Mouse (Mus musculus) forebrain, embryonic 13.5 days (tissue): ENCODE results near the gene Tnfaip3. TPM values are rescaled to one million over a fixed set of nuclear protein-coding genes. Genes with fewer than 3 reads are reported as not detected.

Experiments used
- ATAC-seq: fragments of 200-750 bp; cut with Nextera tagmentation; 2 replicates; pipeline ENCODE4 v1.8.0; 2017
- H3K27ac ChIP-seq: fragments of 300-500 bp; sonication (generic); 2 replicates; pipeline ENCODE4 v1.5.1; 2015; ENCODE audit warnings: inconsistent platforms, mild to moderate bottlenecking, moderate library complexity
- H3K27me3 ChIP-seq: fragments of 300-500 bp; sonication (generic); 2 replicates; pipeline ENCODE4 v1.6.1; 2015; ENCODE audit warnings: mild to moderate bottlenecking, inconsistent platforms
- H3K36me3 ChIP-seq: fragments of 300-500 bp; sonication (generic); 2 replicates; pipeline ENCODE4 v1.6.1; 2015; ENCODE audit warnings: mild to moderate bottlenecking, inconsistent platforms; ENCODE audit not compliant: poor library complexity, severe bottlenecking
- H3K4me1 ChIP-seq: fragments of 300-500 bp; sonication (generic); 2 replicates; pipeline ENCODE4 v1.6.1; 2015; ENCODE audit warnings: inconsistent platforms
- H3K4me2 ChIP-seq: fragments of 300-500 bp; sonication (generic); 2 replicates; pipeline ENCODE4 v1.6.1; 2015; ENCODE audit warnings: inconsistent platforms, mild to moderate bottlenecking, moderate library complexity
- H3K4me3 ChIP-seq: fragments of 300-500 bp; sonication (generic); 2 replicates; pipeline ENCODE4 v1.5.1; 2015; ENCODE audit warnings: mild to moderate bottlenecking, inconsistent platforms
- H3K9ac ChIP-seq: fragments of 300-500 bp; sonication (generic); 2 replicates; pipeline ENCODE4 v1.6.1; 2015; ENCODE audit warnings: mild to moderate bottlenecking, inconsistent platforms
- H3K9me3 ChIP-seq: fragments of 300-500 bp; sonication (generic); replicated peaks from 2 replicates; pipeline ENCODE4 v1.6.1; 2016; ENCODE audit warnings: inconsistent platforms
- WGBS: fragments of 180-500 bp; shearing (Covaris S2); methylation state at CpG from one replicate; pipeline ENCODE4 v1.1.7; 2015; 5-methylcytosine and 5-hydroxymethylcytosine counted together
- polyA plus RNA-seq: library from polyadenylated mRNA; unstranded; fragments of >200 nt; fragmentation: Nextera tagmentation; extraction: Ambion mirVana; gene quantifications from 2 replicates; pipeline ENCODE4 v1.2.1, GENCODE M21; 2015

Tnfaip3 gene
- polyA plus RNA-seq, 1 experiment from 2014 or later: 1.3 TPM

DNA sequence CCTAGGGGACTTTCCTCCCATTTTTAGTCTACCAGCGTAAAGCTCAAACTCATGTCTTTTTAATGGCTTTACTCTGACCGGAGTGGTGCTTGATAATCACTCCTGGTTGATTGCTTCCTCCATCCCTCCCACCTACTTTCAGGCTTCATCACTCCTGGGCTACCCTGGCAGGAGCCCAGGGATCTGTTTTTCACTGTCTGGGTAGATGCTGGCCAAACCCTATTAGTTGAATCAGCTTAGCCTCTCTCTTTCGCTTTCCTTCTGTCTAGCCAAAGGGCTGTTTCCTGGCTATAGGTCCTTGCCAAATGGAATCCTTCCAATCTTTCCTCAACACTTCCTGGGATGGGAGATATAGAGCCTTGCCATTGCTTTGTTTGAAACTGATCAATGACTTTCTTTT, 19.3 kb upstream of the Tnfaip3 start:
- Histone ChIP-seq H3K27me3 (no peaks in the 10 kb centered on the region), H3K4me1 (no peaks in the 10 kb centered on the region), H3K27ac (no peak overlapping the region), H3K9me3 (no peaks in the 10 kb centered on the region), H3K4me2 (no peak overlapping the region), H3K4me3 (no peak overlapping the region), H3K9ac (no peak overlapping the region), H3K36me3 (no peaks in the 10 kb centered on the region)
- ATAC-seq: peak; percentile 53; the same call in 1 of the 2 replicates
- 85% methylated on average over 3 of the region's 3 CpGs for WGBS

DNA sequence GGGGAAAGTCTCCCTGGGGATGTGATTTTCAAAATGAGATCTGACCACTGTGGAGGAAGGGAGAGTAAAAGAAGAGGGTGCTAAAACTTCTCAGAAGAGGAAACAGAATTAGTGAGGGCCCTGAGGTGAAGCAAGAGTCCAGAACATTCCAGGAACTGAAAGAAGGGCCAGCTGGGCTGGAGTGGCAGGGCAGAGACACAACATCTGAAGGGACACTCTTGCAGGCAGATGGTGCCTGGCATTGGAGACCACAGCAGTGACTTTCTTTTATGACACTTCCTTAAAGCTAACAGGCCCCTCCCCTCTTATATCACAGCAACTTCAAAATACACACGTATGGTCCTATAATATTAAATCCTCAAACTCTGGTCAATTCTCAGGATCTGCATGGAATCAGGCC, 18.2 kb upstream of the Tnfaip3 start:
- Histone ChIP-seq H3K4me3 (no peak overlapping the region), H3K4me1 (no peaks in the 10 kb centered on the region), H3K4me2 (no peak overlapping the region), H3K27me3 (no peaks in the 10 kb centered on the region), H3K36me3 (no peaks in the 10 kb centered on the region), H3K27ac (no peak overlapping the region), H3K9me3 (no peaks in the 10 kb centered on the region), H3K9ac (no peak overlapping the region)
- 83% methylated on average over 1 of the region's 1 CpGs for WGBS
- ATAC-seq: no peak

DNA sequence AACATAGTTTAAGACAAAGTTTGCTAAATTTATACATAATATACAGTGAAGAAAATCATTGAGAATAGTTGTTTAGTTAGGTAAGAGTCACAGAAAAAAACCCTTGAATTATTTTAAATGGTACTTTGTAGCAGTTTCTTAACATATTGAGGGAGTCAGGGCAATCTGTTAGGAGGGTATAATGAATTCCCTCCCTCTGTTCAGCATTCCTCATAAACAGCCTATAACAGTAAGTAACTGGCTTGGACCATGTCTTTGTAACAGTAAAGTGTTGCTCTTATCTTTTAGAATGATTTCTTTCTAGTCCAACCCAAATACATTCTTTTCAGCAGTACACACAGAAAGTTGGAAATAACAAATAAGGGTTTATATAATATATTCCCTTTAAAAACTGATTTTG, 16.4 kb upstream of the Tnfaip3 start:
- no peaks in the 10 kb centered on the region for H3K36me3 ChIP-seq
- no peak overlapping the region for H3K4me3 ChIP-seq
- no peak overlapping the region for H3K9ac ChIP-seq
- no peaks in the 10 kb centered on the region for H3K4me1 ChIP-seq
- H3K27ac ChIP-seq: no peak overlapping the region
- no peak overlapping the region for H3K4me2 ChIP-seq
- no peak for ATAC-seq
- no peaks in the 10 kb centered on the region for H3K9me3 ChIP-seq
- no peaks in the 10 kb centered on the region for H3K27me3 ChIP-seq

DNA sequence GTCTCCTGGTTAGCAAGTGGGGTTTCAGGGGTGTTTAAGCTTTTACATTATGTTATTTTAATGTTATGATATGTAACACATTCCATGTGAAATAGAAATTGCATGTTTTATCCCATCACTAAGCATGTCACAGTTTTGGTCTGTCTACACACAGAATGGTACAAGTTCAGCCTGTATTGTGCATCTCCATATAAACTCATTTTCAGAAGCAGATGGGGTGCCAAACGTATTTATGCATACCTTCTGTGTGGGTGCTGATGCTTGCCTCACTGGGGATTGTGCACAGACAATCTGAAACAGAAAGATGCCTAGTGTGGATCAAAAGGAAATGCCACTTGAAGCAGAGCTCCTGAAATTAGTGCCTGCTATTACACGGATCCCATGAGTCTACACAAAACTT, 15.2 kb upstream of the Tnfaip3 start:
- no peak overlapping the region for H3K27ac ChIP-seq
- H3K4me1 ChIP-seq: no peaks in the 10 kb centered on the region
- H3K4me2 ChIP-seq: no peak overlapping the region
- no peak overlapping the region for H3K4me3 ChIP-seq
- no peak overlapping the region for H3K9ac ChIP-seq
- 72% methylated on average over 2 of the region's 2 CpGs for WGBS
- no peaks in the 10 kb centered on the region for H3K27me3 ChIP-seq
- H3K9me3 ChIP-seq: no peaks in the 10 kb centered on the region
- ATAC-seq: peak; percentile 75; the same call in 1 of the 2 replicates
- no peaks in the 10 kb centered on the region for H3K36me3 ChIP-seq

DNA sequence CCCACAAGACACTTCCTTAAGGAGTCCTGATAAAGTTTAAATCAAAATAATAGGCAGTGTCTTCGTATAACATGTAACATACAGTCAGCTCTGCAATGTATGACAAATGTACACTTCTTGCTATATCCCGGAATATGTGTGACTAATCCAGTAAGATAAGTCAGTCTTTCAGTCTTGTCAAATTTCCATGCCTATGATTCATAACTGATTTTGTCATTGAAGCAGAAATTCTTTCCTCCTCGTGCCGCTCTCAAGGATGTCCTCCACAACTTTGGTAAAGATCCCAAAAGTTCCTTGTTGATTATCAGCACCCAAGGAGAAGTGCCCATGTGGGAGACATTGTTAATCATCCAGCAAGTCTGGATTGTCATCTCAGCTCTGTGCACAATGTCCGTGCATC, 11.3 kb upstream of the Tnfaip3 start:
- H3K4me1 ChIP-seq: no peaks in the 10 kb centered on the region
- no peak for ATAC-seq
- no peak overlapping the region for H3K27ac ChIP-seq
- H3K4me3 ChIP-seq: no peak overlapping the region
- no peaks in the 10 kb centered on the region for H3K36me3 ChIP-seq
- 92% methylated on average over 5 of the region's 5 CpGs for WGBS
- no peak overlapping the region for H3K4me2 ChIP-seq
- no peaks in the 10 kb centered on the region for H3K27me3 ChIP-seq
- H3K9ac ChIP-seq: no peak overlapping the region
- no peaks in the 10 kb centered on the region for H3K9me3 ChIP-seq

DNA sequence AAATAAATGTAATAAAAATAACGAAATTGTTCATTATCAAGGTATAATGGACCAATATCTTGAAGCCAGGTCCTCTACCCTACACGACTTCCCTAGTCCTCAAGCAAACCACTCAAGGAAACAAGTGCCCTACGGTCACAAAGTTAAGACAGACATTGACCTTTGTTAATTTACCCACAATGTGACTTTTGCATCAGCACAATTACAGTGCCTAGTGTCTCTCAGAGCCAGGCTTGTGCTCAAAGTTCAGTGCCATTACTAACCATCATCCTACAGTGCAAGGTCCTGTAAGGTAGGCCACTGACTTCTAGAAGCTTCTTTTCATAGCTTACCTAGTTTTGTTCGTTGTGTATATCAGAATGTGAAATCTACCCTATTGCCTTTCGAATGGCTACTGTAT, 8.9 kb upstream of the Tnfaip3 start:
- H3K9me3 ChIP-seq: no peaks in the 10 kb centered on the region
- H3K4me3 ChIP-seq: no peak overlapping the region
- no peaks in the 10 kb centered on the region for H3K4me1 ChIP-seq
- ATAC-seq: no peak
- no peak overlapping the region for H3K4me2 ChIP-seq
- H3K27me3 ChIP-seq: no peaks in the 10 kb centered on the region
- WGBS: 89% methylated on average over 5 of the region's 5 CpGs
- H3K27ac ChIP-seq: no peak overlapping the region
- H3K9ac ChIP-seq: no peak overlapping the region
- H3K36me3 ChIP-seq: no peaks in the 10 kb centered on the region

DNA sequence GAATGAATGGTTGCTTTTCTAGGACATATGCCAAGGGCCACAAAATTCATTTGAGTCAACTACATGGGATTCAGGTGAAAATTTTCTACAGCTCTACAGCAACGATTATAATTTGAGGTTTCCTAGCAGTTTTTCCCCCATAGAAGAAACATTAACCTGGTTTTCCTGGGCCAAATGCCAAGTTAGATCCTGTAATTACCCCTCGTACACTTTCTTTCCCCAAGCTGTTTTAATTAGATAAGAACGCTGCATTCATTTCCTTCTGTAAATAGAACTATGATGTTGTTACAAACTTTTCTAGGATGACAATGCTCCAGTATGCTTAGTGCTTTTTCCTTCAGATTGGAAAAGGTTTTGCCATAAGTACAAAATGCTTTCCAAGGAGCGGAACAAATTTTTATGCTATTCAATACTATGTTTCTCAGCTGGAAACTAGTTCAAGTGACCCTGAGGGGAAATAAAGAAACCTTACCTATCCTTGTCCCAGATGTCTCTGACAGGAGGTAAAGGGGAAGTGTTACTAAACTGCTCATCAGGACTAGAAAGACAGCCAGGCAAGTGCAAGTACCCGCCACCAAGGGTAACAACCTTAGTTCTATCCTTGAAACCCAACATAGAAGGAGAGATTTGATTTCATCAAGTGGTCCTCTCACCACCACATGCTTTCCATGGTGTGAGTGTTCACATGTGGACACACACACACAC, 8.3 kb upstream of the Tnfaip3 start:
- no peaks in the 10 kb centered on the region for H3K4me1 ChIP-seq
- no peak for ATAC-seq
- H3K9me3 ChIP-seq: no peaks in the 10 kb centered on the region
- H3K36me3 ChIP-seq: no peaks in the 10 kb centered on the region
- no peaks in the 10 kb centered on the region for H3K27me3 ChIP-seq
- WGBS: 69% methylated on average over 5 of the region's 5 CpGs
- no peak overlapping the region for H3K9ac ChIP-seq
- H3K4me3 ChIP-seq: no peak overlapping the region
- no peak overlapping the region for H3K27ac ChIP-seq
- no peak overlapping the region for H3K4me2 ChIP-seq

DNA sequence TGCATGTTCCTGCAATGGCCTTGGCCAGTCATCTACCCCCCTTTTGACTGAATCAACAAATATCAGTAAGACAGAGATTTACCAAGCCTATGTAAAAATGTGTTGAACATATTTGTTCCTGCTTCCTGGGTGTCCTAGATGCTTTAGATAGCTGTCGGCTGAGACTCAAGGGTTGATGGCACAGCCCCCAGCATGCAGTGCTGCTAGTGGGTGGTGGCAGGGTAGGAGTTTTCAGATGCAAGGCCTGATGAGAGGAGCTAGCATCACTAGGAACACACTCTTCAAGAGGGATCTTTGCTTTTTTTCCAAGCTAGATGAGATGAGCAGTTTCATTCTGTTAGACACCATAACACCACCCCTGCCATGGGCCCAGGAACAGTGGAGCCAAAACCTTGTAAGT, 6.8 kb upstream of the Tnfaip3 start:
- 0 out of 2 replicates have a peak, but pooled peaks cover 3% of the 10 kb centered on the region for H3K27me3 ChIP-seq
- no peak overlapping the region for H3K4me2 ChIP-seq
- no peak overlapping the region for H3K4me3 ChIP-seq
- no peak overlapping the region for H3K9ac ChIP-seq
- H3K36me3 ChIP-seq: no peaks in the 10 kb centered on the region
- no peak for ATAC-seq
- H3K27ac ChIP-seq: no peak overlapping the region
- H3K4me1 ChIP-seq: no peaks in the 10 kb centered on the region
- 97% methylated on average over 1 of the region's 1 CpGs for WGBS
- H3K9me3 ChIP-seq: no peaks in the 10 kb centered on the region

DNA sequence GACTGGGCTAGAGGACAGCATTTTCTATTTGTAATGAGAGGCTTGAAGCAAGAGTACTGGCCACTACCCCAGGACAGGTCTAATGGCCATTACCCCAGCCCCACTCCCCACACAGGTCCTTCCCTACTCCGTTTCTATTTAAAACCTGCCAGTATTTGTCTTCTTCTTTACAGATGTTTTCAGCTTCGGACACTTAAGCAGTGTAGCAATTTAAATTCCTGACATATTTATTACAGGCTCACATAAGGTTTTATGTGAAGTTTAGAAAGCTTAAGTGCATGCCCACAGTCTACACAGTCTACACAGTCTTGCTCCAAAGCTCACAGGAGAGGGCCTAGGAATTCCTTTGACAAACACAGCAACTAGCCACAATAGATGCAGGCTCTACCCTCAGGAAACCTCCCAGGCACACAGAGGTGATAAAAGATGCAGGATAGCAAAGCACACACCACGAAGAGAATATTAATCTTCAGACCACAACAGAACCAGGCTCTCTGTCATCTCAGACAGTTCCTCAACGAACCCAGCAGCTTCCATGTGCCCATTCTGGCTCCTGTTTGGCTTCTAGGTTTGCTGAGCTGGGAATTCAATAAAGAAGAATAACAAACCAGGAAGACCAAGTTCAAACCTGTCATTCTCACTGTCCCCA, 1.5 kb upstream of the Tnfaip3 start:
- Histone ChIP-seq H3K27ac (no peak overlapping the region), H3K36me3 (no peaks in the 10 kb centered on the region), H3K4me3 (no peak overlapping the region), H3K9ac (no peak overlapping the region), H3K4me2 (no peak overlapping the region), H3K27me3 (0 out of 2 replicates have a peak, but pooled peaks cover 12% of the 10 kb centered on the region), H3K4me1 (peaks cover 11% of the 10 kb centered on the region; the same call in 1 of the 2 replicates), H3K9me3 (no peaks in the 10 kb centered on the region)
- no peak for ATAC-seq
- WGBS: 76% methylated on average over 4 of the region's 4 CpGs

DNA sequence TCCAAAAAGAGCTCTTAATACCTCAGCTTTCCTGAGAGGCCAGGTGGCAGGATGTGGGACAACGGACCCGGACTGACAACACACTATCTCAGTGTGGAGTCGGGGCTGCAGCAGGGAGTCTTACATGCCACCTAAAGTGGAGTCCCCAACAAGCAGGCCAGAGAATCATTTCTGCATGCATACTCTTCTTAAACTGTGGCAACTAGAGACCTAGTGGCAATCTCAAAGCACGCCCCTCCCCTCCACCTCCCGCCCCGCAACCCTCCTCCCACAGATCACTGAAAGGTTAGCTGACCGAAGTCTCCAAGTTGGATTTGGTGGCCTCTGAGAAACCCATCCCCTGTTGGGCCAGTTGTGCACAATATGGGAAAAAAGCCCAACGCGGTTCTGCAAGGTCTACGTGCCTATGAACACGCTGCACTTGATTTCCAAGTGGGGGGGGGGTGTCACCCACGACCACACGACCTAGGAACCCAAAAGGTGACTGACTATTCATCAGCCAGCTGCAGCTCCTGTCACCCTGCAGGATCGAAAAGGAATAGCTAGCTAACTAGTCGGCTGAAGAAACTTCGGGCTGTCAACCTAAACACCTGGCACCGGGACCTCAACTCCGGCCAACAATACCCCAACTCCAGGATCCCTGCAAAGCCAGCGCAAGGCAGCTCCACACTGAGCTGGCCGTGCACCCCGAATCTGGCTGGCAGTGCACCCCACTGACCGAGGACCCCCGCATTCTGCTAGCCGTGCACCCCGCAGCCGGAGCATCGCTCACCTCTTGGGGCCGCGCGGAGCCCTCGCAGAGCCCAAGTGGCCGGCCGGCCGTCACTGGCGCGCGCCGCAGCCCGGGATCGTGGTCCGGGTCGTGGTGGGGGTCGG, 838 bp downstream of the Tnfaip3 start:
- H3K27me3 ChIP-seq: 0 out of 2 replicates have a peak, but pooled peaks cover 12% of the 10 kb centered on the region
- peak overlapping the region; percentile 58 for H3K27ac ChIP-seq
- H3K4me1 ChIP-seq: peaks cover 11% of the 10 kb centered on the region; the same call in 1 of the 2 replicates
- peak overlapping the region; percentile 83 for H3K9ac ChIP-seq
- under 1% methylated on average over 43 of the region's 43 CpGs for WGBS
- peak overlapping the region; percentile 88 for H3K4me2 ChIP-seq
- ATAC-seq: peak; percentile 5; the same call in 1 of the 2 replicates
- H3K36me3 ChIP-seq: no peaks in the 10 kb centered on the region
- no peaks in the 10 kb centered on the region for H3K9me3 ChIP-seq
- H3K4me3 ChIP-seq: peak overlapping the region; percentile 81

DNA sequence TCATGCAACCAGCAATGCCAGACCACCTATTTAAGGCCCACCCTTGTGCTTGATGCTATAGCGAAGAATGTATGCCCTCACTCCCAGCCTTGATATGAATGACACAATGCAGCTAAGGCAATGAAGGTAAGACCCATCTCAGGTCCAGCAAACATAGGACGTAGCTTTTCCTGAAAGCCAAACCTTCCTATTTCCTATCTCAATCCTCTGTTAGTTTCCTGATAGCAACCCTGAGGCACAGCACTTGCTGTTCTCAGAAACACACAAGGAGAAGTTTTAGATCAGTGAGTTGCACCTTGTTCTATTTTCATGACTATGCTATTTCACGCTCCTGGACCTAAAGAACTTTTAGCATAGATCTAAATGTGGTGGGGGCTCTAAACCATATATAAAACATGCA, 2.1 kb downstream of the Tnfaip3 start:
- Histone ChIP-seq H3K27me3 (0 out of 2 replicates have a peak, but pooled peaks cover 12% of the 10 kb centered on the region), H3K27ac (no peak overlapping the region), H3K4me2 (no peak overlapping the region), H3K9ac (no peak overlapping the region), H3K4me1 (peaks cover 11% of the 10 kb centered on the region; the same call in 1 of the 2 replicates), H3K36me3 (no peaks in the 10 kb centered on the region), H3K4me3 (no peak overlapping the region), H3K9me3 (no peaks in the 10 kb centered on the region)
- no peak for ATAC-seq
- 89% methylated on average over 3 of the region's 3 CpGs for WGBS

DNA sequence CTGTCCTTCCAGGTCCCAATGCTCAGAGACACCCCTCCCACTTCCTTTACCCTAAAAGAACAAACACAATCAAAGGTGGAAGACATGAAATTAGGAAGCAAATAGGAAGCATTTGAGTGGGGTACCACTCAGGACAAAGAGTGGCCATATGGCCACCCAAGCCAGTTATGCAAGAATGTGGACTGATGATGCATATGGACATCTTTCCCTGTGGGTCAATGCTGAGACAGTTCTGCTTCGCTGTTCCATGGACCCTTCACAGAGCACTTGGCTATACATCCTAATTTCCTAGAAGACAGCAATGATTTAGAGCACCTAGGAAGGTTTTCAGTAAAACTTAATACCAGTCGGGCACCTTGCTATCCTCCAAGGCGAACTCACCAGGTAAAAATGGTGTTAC, 2.8 kb downstream of the Tnfaip3 start:
- WGBS: 91% methylated on average over 3 of the region's 3 CpGs
- no peaks in the 10 kb centered on the region for H3K36me3 ChIP-seq

More for the DNA sequence above, 2.8 kb downstream of the Tnfaip3 start:
- H3K4me2 ChIP-seq: no peak overlapping the region
- H3K4me1 ChIP-seq: peaks cover 11% of the 10 kb centered on the region; the same call in 1 of the 2 replicates
- no peak overlapping the region for H3K9ac ChIP-seq
- H3K27ac ChIP-seq: no peak overlapping the region
- H3K9me3 ChIP-seq: no peaks in the 10 kb centered on the region
- H3K27me3 ChIP-seq: 0 out of 2 replicates have a peak, but pooled peaks cover 12% of the 10 kb centered on the region
- no peak for ATAC-seq
- no peak overlapping the region for H3K4me3 ChIP-seq
